Mouse (Mus musculus) liver, embryonic 13.5 days (tissue): Measurements from ENCODE around the gene Pcp4. TPM values are rescaled to one million over a fixed set of nuclear protein-coding genes. Genes with fewer than 3 reads are reported as not detected.
"Not testable (repeated sequence)": the region's sequence is repeated elsewhere in the genome, so short reads cannot be mapped to it uniquely, and the experiment has no call there.

Experiments
- ATAC-seq: fragments of 200-750 bp; cut with Nextera tagmentation; 2 replicates; pipeline ENCODE4 v1.8.0; 2017; ENCODE audit warnings: low read depth, mild to moderate bottlenecking, moderate number of reproducible peaks, moderate library complexity
- DNase-seq: peaks from one replicate; pipeline ENCODE4 v3.0.0; 2022
- H3K27ac ChIP-seq: fragments of 300-500 bp; sonication (generic); 2 replicates; pipeline ENCODE4 v1.5.1; 2015; ENCODE audit warnings: moderate library complexity, mild to moderate bottlenecking, inconsistent platforms
- H3K27me3 ChIP-seq: fragments of 300-500 bp; sonication (generic); 2 replicates; pipeline ENCODE4 v1.6.1; 2015; ENCODE audit warnings: mild to moderate bottlenecking, inconsistent platforms
- H3K36me3 ChIP-seq: fragments of 300-500 bp; sonication (generic); 2 replicates; pipeline ENCODE4 v1.6.1; 2015; ENCODE audit warnings: mild to moderate bottlenecking, inconsistent platforms
- H3K4me1 ChIP-seq: fragments of 300-500 bp; sonication (generic); replicated peaks from 2 replicates; pipeline ENCODE4 v1.6.1; 2015; ENCODE audit warnings: inconsistent platforms
- H3K4me2 ChIP-seq: fragments of 300-500 bp; sonication (generic); 2 replicates; pipeline ENCODE4 v1.6.1; 2015; ENCODE audit warnings: inconsistent platforms, mild to moderate bottlenecking, moderate library complexity
- H3K4me3 ChIP-seq: fragments of 300-500 bp; sonication (generic); replicated peaks from 2 replicates; pipeline ENCODE4 v1.5.1; 2015; ENCODE audit warnings: mild to moderate bottlenecking, inconsistent platforms
- H3K9ac ChIP-seq: fragments of 300-500 bp; sonication (generic); 2 replicates; pipeline ENCODE4 v1.6.1; 2015; ENCODE audit warnings: mild to moderate bottlenecking, inconsistent platforms
- H3K9me3 ChIP-seq: fragments of 300-500 bp; sonication (generic); replicated peaks from 2 replicates; pipeline ENCODE4 v1.6.1; 2016; ENCODE audit warnings: inconsistent platforms
- WGBS: fragments of 180-500 bp; shearing (Covaris S2); methylation state at CpG from one replicate; pipeline ENCODE4 v1.1.7; 2015; ENCODE audit not compliant: insufficient replicate concordance; 5-methylcytosine and 5-hydroxymethylcytosine counted together
- polyA plus RNA-seq: library from polyadenylated mRNA; unstranded; fragments of >200 nt; fragmentation: Nextera tagmentation; extraction: Ambion mirVana; gene quantifications from 2 replicates; pipeline ENCODE4 v1.2.1, GENCODE M21; 2015

Pcp4 gene
- 0.49 and 0.60 TPM in 2 replicates for polyA plus RNA-seq

- H3K4me1 ChIP-seq = no peaks in the 10 kb centered on the region
- H3K9ac ChIP-seq = no peak within 1 kb of the TSS
- ATAC-seq = no peak
- no peaks in the 10 kb centered on the region for H3K27me3 ChIP-seq
- H3K4me3 ChIP-seq = no peak within 1 kb of the TSS
- H3K4me2 ChIP-seq = no peak within 1 kb of the TSS
- no peaks in the 10 kb centered on the region for H3K36me3 ChIP-seq
- WGBS = 11% methylated on average over 8 of the region's 8 CpGs
- no peak within 1 kb of the TSS for H3K27ac ChIP-seq
- peak; percentile 5 for DNase-seq
- H3K9me3 ChIP-seq = no peaks in the 10 kb centered on the region
These were observed at the start of gene Pcp4 for GRCm38 (mm10) chr16:96467445-96467844. TSS of gene Pcp4 (plus strand) at chr16:96467606.

DNA sequence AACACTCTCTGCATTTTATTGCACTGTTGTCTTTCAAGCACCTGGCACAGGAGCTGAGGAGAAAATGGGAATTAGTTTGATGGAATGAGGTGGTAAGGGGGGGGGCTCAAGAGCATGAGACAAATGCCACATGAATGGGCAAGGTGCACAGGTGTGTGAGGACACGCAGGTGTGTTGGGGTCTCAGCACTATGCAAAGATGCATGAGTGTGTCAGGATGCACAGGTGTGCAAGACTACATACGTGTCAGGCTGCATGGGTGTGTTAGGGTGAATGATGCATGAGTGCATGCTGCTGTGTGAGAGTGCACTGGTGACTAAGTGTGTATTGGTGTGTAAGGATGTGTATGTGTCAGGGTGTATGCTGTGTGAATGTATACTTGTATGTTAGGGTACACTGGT is 42.4 kb upstream of the Pcp4 start:
- no peak for ATAC-seq
- H3K4me1 ChIP-seq = no peaks in the 10 kb centered on the region
- 66% methylated on average over 2 of the region's 2 CpGs for WGBS

GRCm38 (mm10) chr16:96426671-96427070 is 40.7 kb upstream of the Pcp4 start:
- Histone ChIP-seq H3K27me3 (no peaks in the 10 kb centered on the region), H3K4me2 (no peak overlapping the region), H3K27ac (no peak overlapping the region), H3K4me1 (no peaks in the 10 kb centered on the region), H3K4me3 (no peak overlapping the region), H3K9me3 (no peaks in the 10 kb centered on the region), H3K9ac (no peak overlapping the region), H3K36me3 (no peaks in the 10 kb centered on the region)
- 65% methylated on average over 7 of the region's 7 CpGs for WGBS
- ATAC-seq = no peak
- no peak for DNase-seq

More for the DNA sequence above, 42.4 kb upstream of the Pcp4 start:
- Histone ChIP-seq H3K36me3 (no peaks in the 10 kb centered on the region), H3K4me3 (no peak overlapping the region), H3K9ac (no peak overlapping the region), H3K27me3 (no peaks in the 10 kb centered on the region), H3K27ac (no peak overlapping the region), H3K4me2 (no peak overlapping the region), H3K9me3 (no peaks in the 10 kb centered on the region)
- no peak for DNase-seq

- Histone ChIP-seq H3K4me2 (no peak overlapping the region), H3K4me3 (no peak overlapping the region), H3K9me3 (no peaks in the 10 kb centered on the region), H3K9ac (no peak overlapping the region), H3K4me1 (no peaks in the 10 kb centered on the region), H3K27me3 (no peaks in the 10 kb centered on the region), H3K27ac (no peak overlapping the region), H3K36me3 (no peaks in the 10 kb centered on the region)
- DNase-seq = no peak
- ATAC-seq = no peak
- WGBS = 37% methylated on average over 3 of the region's 3 CpGs
These were observed 38.4 kb upstream of the Pcp4 start for GRCm38 (mm10) chr16:96429046-96429445.

DNA sequence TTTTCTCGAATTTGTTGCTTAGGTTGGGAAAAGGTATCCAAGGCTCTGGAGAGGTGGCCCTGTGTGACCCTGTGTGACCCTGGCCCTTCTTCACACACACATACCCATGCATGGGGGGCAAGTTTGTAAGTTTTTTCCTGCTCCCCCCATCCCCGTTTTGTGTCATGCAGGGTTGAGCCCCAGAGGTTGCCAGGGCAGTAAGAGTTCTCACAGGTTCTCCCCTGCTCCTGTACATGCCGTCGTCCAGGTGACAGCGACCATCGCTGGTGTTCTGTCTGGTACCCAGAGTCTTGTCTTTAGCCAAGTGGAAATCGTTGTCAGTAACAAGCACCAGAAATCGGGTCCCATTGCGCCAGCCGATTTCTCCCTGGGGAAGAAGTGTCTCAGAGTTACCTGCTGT is 34.1 kb upstream of the Pcp4 start:
- Histone ChIP-seq H3K4me2 (no peak overlapping the region), H3K27ac (no peak overlapping the region), H3K4me3 (no peak overlapping the region), H3K36me3 (no peaks in the 10 kb centered on the region), H3K27me3 (no peaks in the 10 kb centered on the region), H3K4me1 (no peaks in the 10 kb centered on the region), H3K9me3 (no peaks in the 10 kb centered on the region), H3K9ac (no peak overlapping the region)
- DNase-seq (no peak), ATAC-seq (no peak)
- WGBS = 61% methylated on average over 10 of the region's 10 CpGs

DNA sequence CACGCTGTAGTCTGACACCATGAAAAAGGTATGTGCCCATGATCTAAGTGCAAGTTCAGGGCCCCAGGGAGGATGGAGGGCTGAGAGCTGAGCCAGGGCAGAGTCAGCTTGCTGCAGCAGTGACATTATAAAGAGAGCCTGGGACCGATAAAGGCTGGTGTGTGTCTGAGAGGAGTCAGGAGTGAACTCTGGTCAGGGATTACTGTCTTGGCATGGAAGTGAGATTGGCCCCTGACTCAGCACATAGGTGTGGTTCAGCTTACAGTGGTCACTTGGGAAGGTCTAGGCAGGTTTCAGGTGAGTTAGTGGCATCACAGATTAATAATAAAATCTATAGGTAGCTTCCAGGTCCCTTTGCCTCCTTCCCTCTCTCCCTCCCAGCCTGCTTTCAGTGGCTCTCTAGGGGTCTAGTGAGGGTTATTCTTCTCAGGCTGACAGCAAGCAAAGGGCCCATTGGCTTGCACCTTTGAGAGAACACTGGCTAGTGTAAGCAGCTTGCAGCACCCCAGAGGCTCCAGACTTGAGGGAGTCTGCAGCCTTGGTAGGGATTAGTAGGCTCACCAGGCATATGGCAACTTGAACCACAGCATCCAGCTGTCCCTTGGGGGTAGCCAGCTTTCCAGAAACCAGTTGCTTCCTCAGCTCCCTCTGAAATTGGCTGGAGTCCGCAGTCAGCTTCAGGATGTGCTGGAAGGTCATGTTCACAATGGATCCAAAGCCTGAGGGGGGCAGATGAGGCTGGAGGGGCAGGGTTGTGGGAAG is 33.2 kb upstream of the Pcp4 start:
- WGBS = 57% methylated on average over 3 of the region's 3 CpGs
- DNase-seq (no peak), ATAC-seq (no peak)
- H3K27ac ChIP-seq = no peak overlapping the region
- no peaks in the 10 kb centered on the region for H3K27me3 ChIP-seq
- H3K4me2 ChIP-seq = no peak overlapping the region
- H3K4me3 ChIP-seq = no peak overlapping the region
- no peaks in the 10 kb centered on the region for H3K9me3 ChIP-seq
- H3K36me3 ChIP-seq = no peaks in the 10 kb centered on the region
- H3K4me1 ChIP-seq = no peaks in the 10 kb centered on the region
- no peak overlapping the region for H3K9ac ChIP-seq

GRCm38 (mm10) chr16:96438946-96439345 is 28.5 kb upstream of the Pcp4 start:
- H3K27ac ChIP-seq = no peak overlapping the region
- H3K9me3 ChIP-seq = no peaks in the 10 kb centered on the region
- 70% methylated on average over 5 of the region's 5 CpGs for WGBS
- H3K4me2 ChIP-seq = no peak overlapping the region
- no peaks in the 10 kb centered on the region for H3K4me1 ChIP-seq
- H3K27me3 ChIP-seq = no peaks in the 10 kb centered on the region
- H3K36me3 ChIP-seq = no peaks in the 10 kb centered on the region
- H3K9ac ChIP-seq = no peak overlapping the region
- DNase-seq (no peak), ATAC-seq (no peak)
- no peak overlapping the region for H3K4me3 ChIP-seq

GRCm38 (mm10) chr16:96439682-96440081 is 27.7 kb upstream of the Pcp4 start:
- ATAC-seq (peak; percentile 20; the same call in 1 of the 2 replicates), DNase-seq (no peak)
- no peaks in the 10 kb centered on the region for H3K9me3 ChIP-seq
- H3K4me2 ChIP-seq = no peak overlapping the region
- H3K4me3 ChIP-seq = no peak overlapping the region
- no peaks in the 10 kb centered on the region for H3K27me3 ChIP-seq
- H3K9ac ChIP-seq = no peak overlapping the region
- no peaks in the 10 kb centered on the region for H3K36me3 ChIP-seq
- H3K4me1 ChIP-seq = no peaks in the 10 kb centered on the region
- no peak overlapping the region for H3K27ac ChIP-seq
- 25% methylated on average over 4 of the region's 4 CpGs for WGBS

- no peak overlapping the region for H3K9ac ChIP-seq
- H3K27me3 ChIP-seq = no peaks in the 10 kb centered on the region
- no peak for ATAC-seq
- H3K4me1 ChIP-seq = no peaks in the 10 kb centered on the region
- no peak overlapping the region for H3K4me3 ChIP-seq
- DNase-seq = no peak
- H3K9me3 ChIP-seq = no peaks in the 10 kb centered on the region
- WGBS = 71% methylated on average over 8 of the region's 8 CpGs
- no peak overlapping the region for H3K4me2 ChIP-seq
- no peaks in the 10 kb centered on the region for H3K36me3 ChIP-seq
- no peak overlapping the region for H3K27ac ChIP-seq
These were observed 26.5 kb upstream of the Pcp4 start for GRCm38 (mm10) chr16:96440871-96441270.

DNA sequence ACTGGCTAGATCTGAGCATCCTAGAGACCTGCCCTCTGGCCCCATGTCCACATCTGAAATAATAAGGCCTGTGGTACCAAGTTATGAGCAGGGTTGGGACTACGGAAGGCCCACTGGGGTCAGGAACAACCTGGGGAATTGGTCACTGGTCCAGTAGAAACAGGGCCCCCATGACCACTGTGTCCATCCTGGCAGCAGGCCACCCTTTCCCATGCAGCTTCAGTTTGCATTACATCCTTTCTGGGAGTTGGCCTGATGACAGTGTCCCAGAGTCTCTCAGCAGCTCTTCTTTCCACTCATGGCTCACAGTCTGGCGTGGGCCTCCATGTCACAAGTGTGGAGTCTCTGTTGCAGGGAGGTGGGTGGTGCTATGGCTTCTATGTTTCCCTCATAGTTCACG is 25.6 kb upstream of the Pcp4 start:
- DNase-seq (no peak), ATAC-seq (no peak)
- H3K4me1 ChIP-seq = no peaks in the 10 kb centered on the region
- 65% methylated on average over 3 of the region's 3 CpGs for WGBS
- H3K9ac ChIP-seq = no peak overlapping the region
- no peaks in the 10 kb centered on the region for H3K36me3 ChIP-seq
- H3K27me3 ChIP-seq = no peaks in the 10 kb centered on the region
- no peak overlapping the region for H3K27ac ChIP-seq
- H3K4me3 ChIP-seq = no peak overlapping the region
- no peaks in the 10 kb centered on the region for H3K9me3 ChIP-seq
- H3K4me2 ChIP-seq = no peak overlapping the region

- H3K9ac ChIP-seq = no peak within 1 kb of the TSS
- no peak within 1 kb of the TSS for H3K4me2 ChIP-seq
- no peak for DNase-seq
- H3K27me3 ChIP-seq = no peaks in the 10 kb centered on the region
- ATAC-seq = no peak
- no peaks in the 10 kb centered on the region for H3K9me3 ChIP-seq
- no peak within 1 kb of the TSS for H3K4me3 ChIP-seq
- no peak within 1 kb of the TSS for H3K27ac ChIP-seq
- WGBS = 34% methylated on average over 2 of the region's 2 CpGs
- no peaks in the 10 kb centered on the region for H3K36me3 ChIP-seq
- no peaks in the 10 kb centered on the region for H3K4me1 ChIP-seq
These were observed 23.9 kb upstream of the Pcp4 start, which contains the start of gene Itgb2l for GRCm38 (mm10) chr16:96443468-96443867. TSS of gene Itgb2l (minus strand) at chr16:96443619.

GRCm38 (mm10) chr16:96450871-96451270 is 16.5 kb upstream of the Pcp4 start:
- not testable (repeated sequence) for H3K9me3 ChIP-seq, H3K27ac ChIP-seq, H3K4me3 ChIP-seq, H3K4me2 ChIP-seq, H3K27me3 ChIP-seq, H3K36me3 ChIP-seq, H3K4me1 ChIP-seq, DNase-seq, H3K9ac ChIP-seq, ATAC-seq
- 82% methylated on average over 13 of the region's 16 CpGs for WGBS
